Mouse (Mus musculus) hindbrain, embryonic 13.5 days (tissue): ENCODE results near the gene Trappc1. TPM values are rescaled to one million over a fixed set of nuclear protein-coding genes. Genes with fewer than 3 reads are reported as not detected.
A peak's percentile ranks its signal among the peaks of the same experiment; 100 is the strongest.

Experiments
- ATAC-seq: fragments of 200-750 bp; cut with Nextera tagmentation; 2 replicates; pipeline ENCODE4 v1.8.0; 2017; ENCODE audit warnings: moderate TSS enrichment; ENCODE audit not compliant: low FRiP score
- H3K27ac ChIP-seq: fragments of 300-500 bp; sonication (generic); 2 replicates; pipeline ENCODE4 v1.5.1; 2015; ENCODE audit warnings: inconsistent platforms, mild to moderate bottlenecking, moderate library complexity
- H3K27me3 ChIP-seq: fragments of 300-500 bp; sonication (generic); 2 replicates; pipeline ENCODE4 v1.6.1; 2015; ENCODE audit warnings: mild to moderate bottlenecking, inconsistent platforms
- H3K36me3 ChIP-seq: fragments of 300-500 bp; sonication (generic); 2 replicates; pipeline ENCODE4 v1.6.1; 2015; ENCODE audit warnings: mild to moderate bottlenecking, inconsistent platforms
- H3K4me1 ChIP-seq: fragments of 300-500 bp; sonication (generic); replicated peaks from 2 replicates; pipeline ENCODE4 v1.6.1; 2015; ENCODE audit warnings: inconsistent platforms
- H3K4me2 ChIP-seq: fragments of 300-500 bp; sonication (generic); 2 replicates; pipeline ENCODE4 v1.6.1; 2015; ENCODE audit warnings: inconsistent platforms, mild to moderate bottlenecking, moderate library complexity
- H3K4me3 ChIP-seq: fragments of 300-500 bp; sonication (generic); 2 replicates; pipeline ENCODE4 v1.5.1; 2015; ENCODE audit warnings: mild to moderate bottlenecking, inconsistent platforms
- H3K9ac ChIP-seq: fragments of 300-500 bp; sonication (generic); 2 replicates; pipeline ENCODE4 v1.6.1; 2015; ENCODE audit warnings: mild to moderate bottlenecking, inconsistent platforms
- H3K9me3 ChIP-seq: fragments of 300-500 bp; sonication (generic); 2 replicates; pipeline ENCODE4 v1.6.1; 2016; ENCODE audit warnings: inconsistent platforms
- WGBS: fragments of 180-500 bp; shearing (Covaris S2); methylation state at CpG from one replicate; pipeline ENCODE4 v1.1.7; 2015; 5-methylcytosine and 5-hydroxymethylcytosine counted together
- polyA plus RNA-seq: library from polyadenylated mRNA; unstranded; fragments of >200 nt; fragmentation: Nextera tagmentation; extraction: Ambion mirVana; gene quantifications from 2 replicates; pipeline ENCODE4 v1.2.1, GENCODE M21; 2015

The Trappc1 gene
- polyA plus RNA-seq, 1 experiment from 2014 or later, result 204 TPM

DNA sequence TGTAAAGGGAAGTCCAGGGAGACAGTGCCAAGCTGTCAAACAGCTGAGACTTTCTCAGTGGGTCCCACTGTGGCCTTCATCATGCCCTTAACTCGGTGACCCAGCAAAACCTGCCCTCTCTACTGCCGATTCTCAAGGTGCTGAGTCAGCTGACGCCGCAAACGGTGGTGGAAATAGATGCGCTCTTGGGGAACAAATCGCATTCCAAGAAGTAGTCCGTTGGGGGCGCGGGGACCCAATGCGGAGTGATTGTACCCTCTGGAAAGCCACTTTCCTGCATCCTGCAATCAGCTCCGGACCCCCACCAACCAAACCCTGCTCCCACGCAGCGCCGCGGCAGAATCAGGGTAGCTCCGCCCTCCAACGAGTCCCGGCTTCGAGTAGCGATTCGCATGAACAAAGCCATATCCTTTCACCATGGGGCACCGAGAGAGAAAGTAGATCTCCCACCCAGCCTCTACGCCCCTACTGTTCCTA, 8.2 kb downstream of the Trappc1 start:
- H3K36me3 ChIP-seq, result no peaks in the 10 kb centered on the region
- peak overlapping the region; percentile 60 for H3K4me2 ChIP-seq
- H3K4me3 ChIP-seq, result peak overlapping the region; percentile 41
- H3K27me3 ChIP-seq, result peaks cover 30% of the 10 kb centered on the region
- peak; percentile 75 for ATAC-seq
- H3K9me3 ChIP-seq, result no peaks in the 10 kb centered on the region
- WGBS, result 1% methylated on average over 24 of the region's 24 CpGs
- H3K27ac ChIP-seq, result peak overlapping the region; percentile 86
- H3K4me1 ChIP-seq, result peaks cover 27% of the 10 kb centered on the region
- peak overlapping the region; percentile 69 for H3K9ac ChIP-seq

DNA sequence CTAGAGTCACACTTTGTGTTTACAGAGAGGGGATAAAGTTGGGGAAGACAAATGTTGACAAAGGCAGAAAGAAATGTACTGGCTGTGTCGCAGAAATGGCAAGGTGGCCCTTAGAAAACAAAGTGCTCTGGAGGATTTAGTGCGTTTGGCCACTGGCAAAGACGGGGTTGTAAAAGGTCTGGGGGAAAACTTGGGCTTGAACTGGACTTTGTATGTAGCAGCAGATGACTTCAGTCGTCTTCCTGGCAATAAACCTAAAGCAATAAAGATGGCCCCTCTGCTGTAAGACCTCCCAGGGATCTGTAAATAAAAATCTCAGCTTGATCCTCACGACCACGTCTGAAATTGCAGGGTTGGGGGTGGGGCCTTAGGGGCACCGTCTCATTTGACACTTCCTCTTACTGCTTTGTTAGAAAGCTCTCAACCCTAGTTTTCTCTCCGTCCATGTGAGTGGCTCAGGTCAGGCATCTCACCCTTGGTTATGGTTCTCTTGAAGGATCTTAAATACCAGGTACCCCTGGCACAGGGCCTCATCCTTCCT, 9.0 kb downstream of the Trappc1 start:
- no peak overlapping the region for H3K4me3 ChIP-seq
- H3K27ac ChIP-seq, result peak overlapping the region; percentile 86
- peaks cover 22% of the 10 kb centered on the region for H3K27me3 ChIP-seq
- no peaks in the 10 kb centered on the region for H3K9me3 ChIP-seq
- H3K9ac ChIP-seq, result no peak overlapping the region
- 35% methylated on average over 8 of the region's 8 CpGs for WGBS
- H3K36me3 ChIP-seq, result 0 out of 2 replicates have a peak, but pooled peaks cover 3% of the 10 kb centered on the region
- H3K4me2 ChIP-seq, result peak overlapping the region; percentile 60
- no peak for ATAC-seq
- peaks cover 24% of the 10 kb centered on the region for H3K4me1 ChIP-seq

DNA sequence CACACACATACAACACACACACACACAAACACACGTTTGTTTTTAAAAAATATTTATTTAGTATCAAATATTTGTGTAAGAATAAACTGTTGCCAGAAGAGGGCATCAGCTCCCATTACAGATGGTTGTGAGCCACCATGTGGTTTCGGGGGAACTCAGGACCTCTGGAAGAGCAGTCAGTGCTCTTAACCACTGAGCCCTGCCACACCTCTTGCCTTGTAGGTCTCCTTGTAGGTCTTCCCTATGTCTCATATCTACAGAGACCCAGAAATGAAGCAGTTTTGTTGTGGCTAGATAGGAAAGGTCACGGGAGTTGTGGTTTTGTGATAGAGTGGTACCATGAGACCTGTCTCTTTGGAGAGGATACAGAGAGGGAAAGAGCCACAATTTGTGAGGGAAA, 10.1 kb downstream of the Trappc1 start:
- H3K9ac ChIP-seq, result 0 out of 2 replicates have a peak overlapping the region, but pooled peaks have one; percentile 8
- no peak overlapping the region for H3K4me3 ChIP-seq
- H3K27ac ChIP-seq, result no peak overlapping the region
- H3K9me3 ChIP-seq, result no peaks in the 10 kb centered on the region
- no peak overlapping the region for H3K4me2 ChIP-seq
- 0 out of 2 replicates have a peak, but pooled peaks cover 3% of the 10 kb centered on the region for H3K36me3 ChIP-seq
- ATAC-seq, result no peak
- H3K4me1 ChIP-seq, result peaks cover 24% of the 10 kb centered on the region
- WGBS, result 65% methylated on average over 3 of the region's 3 CpGs
- peaks cover 15% of the 10 kb centered on the region for H3K27me3 ChIP-seq

DNA sequence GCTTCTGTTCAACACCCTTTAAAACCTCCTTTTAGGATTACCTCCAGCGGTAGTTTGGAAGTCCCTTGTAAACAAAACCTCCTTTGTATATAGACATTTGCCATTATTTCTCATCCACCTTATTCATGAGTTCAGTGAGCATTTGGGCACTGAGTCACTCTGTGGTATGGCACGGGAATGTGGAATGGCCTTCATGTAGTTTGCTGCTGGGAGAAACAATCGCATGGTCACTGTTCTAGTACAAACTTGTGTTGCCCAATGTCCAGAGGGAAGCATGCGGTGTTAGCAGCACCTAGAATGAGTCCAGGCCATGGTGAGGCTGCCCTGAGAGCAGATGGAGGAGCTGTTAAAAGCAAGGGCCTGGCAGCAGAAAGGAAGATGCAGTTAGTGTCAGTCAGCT, 11.0 kb downstream of the Trappc1 start:
- WGBS, result 79% methylated on average over 4 of the region's 4 CpGs
- no peak overlapping the region for H3K4me2 ChIP-seq
- ATAC-seq, result no peak

DNA sequence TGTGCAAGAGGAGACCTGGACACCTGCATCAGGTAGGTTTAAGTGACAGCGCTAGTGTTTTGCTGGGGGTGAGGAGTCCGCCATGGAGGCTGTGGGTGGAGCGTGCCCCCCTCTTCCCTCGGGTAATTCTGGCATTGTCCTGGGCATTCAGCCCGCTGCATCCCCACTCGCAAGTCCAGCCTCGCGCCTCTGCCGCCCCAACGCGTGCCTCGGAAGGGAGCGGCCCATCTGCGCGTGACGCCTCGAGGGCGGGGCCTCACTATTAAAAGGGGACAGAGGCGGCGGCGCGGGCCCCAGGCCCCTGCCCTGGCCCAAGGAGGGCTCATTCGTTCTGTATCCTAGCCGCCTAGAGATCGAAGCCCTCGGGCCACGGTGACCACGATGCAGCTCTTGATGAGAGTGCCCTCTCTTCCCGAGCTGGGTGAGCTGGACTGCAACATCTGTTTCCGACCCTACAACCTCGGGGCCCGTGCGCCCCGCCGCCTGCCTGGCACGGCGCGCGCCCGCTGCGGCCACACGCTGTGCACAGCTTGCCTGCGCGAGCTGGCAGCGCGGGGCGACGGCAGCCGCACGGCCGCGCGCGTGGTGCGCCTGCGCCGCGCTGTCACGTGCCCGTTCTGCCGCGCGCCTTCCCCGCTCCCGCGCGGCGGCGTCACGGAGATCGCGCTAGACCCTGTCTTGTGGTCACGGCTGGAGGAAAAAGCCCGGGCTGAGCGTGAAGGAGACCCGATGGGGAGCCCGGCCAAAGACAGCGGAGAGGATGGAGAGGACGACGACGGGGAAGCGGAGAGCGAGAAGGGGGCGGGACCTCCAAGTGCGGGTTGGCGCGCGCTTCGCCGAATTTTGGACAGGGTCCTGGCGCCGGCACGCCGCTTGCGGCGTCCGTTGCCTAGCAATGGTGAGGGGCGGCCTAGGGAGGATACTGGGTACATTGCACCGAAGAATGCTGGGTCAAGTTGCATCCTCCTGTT, 16.7 kb downstream of the Trappc1 start, which contains the start of gene Rnf227:
Gene Rnf227, plus strand, starts transcription at position 301 of the 971 bp plus-strand sequence.
- WGBS, result 1% methylated on average over 98 of the region's 99 CpGs
- Histone ChIP-seq H3K9ac (peak within 1 kb of the TSS; percentile 81), H3K36me3 (peaks cover 30% of the 10 kb centered on the region), H3K27ac (peak within 1 kb of the TSS; percentile 94), H3K9me3 (no peaks in the 10 kb centered on the region), H3K4me3 (peak within 1 kb of the TSS; percentile 61), H3K4me2 (peak within 1 kb of the TSS; percentile 76), H3K4me1 (peaks cover 24% of the 10 kb centered on the region), H3K27me3 (peaks cover 11% of the 10 kb centered on the region; the same call in 1 of the 2 replicates)
- ATAC-seq, result peak; percentile 89

More for the DNA sequence above, 11.0 kb downstream of the Trappc1 start:
- Histone ChIP-seq H3K4me3 (no peak overlapping the region), H3K27ac (no peak overlapping the region), H3K9me3 (no peaks in the 10 kb centered on the region), H3K27me3 (peaks cover 14% of the 10 kb centered on the region; the same call in 1 of the 2 replicates), H3K9ac (0 out of 2 replicates have a peak overlapping the region, but pooled peaks have one; percentile 8), H3K36me3 (0 out of 2 replicates have a peak, but pooled peaks cover 3% of the 10 kb centered on the region), H3K4me1 (peaks cover 29% of the 10 kb centered on the region)

DNA sequence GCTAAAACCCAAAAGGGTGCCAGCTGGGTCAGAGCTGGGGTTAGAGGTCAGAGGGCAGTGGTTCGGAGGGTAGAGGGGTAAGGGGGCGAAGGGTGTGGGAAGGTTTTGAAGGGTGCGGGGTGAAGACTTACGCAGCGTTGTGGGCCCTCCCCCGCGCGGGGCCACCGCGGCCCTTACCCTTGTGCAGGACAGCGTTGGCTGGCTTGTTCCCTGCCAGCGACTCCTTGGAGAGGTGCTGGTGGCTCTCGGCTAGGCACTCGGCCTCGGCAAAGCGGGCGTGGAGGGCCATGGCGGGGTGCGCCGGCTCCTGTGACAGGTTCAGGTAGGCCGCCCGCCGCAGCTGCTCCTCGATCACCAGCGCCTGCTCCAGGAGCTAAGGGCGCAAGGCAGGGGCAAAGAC, 22.7 kb downstream of the Trappc1 start:
- no peak for ATAC-seq
- Histone ChIP-seq H3K4me1 (peaks cover 9% of the 10 kb centered on the region), H3K27me3 (no peaks in the 10 kb centered on the region), H3K36me3 (peaks cover 87% of the 10 kb centered on the region), H3K4me3 (no peak overlapping the region), H3K9me3 (no peaks in the 10 kb centered on the region), H3K9ac (no peak overlapping the region), H3K27ac (no peak overlapping the region), H3K4me2 (no peak overlapping the region)
- 89% methylated on average over 18 of the region's 26 CpGs for WGBS

DNA sequence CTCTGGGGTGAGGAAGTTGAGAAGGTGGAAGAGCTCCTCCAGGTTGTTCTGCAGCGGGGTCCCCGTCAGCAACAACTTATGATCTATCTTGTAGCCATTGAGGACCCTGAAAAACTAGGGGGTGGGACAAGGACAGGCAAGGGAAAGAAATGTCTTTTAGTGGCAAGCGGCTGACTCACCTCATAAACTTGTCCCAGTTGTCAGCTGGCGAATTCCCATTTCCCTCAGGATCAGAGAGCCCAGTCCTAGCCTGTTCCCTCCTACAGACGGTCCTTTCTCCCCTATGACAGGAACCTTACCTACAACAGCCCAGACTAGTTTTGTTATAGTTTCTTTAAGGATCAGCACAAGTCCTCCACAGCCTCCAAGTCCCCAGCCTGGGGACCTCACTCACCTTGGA, 32.8 kb downstream of the Trappc1 start:
- Histone ChIP-seq H3K36me3 (peaks cover 100% of the 10 kb centered on the region), H3K4me1 (peaks cover 4% of the 10 kb centered on the region; the same call in 1 of the 2 replicates), H3K4me2 (no peak overlapping the region), H3K9me3 (no peaks in the 10 kb centered on the region), H3K27ac (no peak overlapping the region), H3K4me3 (no peak overlapping the region), H3K9ac (no peak overlapping the region), H3K27me3 (no peaks in the 10 kb centered on the region)
- WGBS, result 95% methylated on average over 5 of the region's 5 CpGs
- ATAC-seq, result no peak

DNA sequence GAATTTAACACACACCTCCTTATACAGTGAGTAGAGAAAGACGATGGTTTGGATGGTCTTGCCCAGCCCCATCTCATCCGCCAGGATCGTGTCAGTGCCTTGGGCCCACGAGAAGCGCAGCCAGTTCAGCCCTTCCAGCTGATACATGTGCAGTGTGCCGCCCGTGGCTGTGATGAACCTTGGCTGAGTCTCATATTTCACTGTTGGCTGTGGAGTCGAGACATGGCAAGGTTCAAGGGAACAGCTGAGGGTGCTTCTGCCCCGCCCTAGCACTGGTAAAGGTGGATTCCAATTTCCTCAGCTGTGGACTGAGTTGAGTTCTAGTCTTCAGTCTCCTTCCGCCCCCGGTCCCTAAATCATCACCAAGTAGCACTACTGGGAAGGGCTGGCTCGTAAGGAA, 33.9 kb downstream of the Trappc1 start:
- Histone ChIP-seq H3K27ac (no peak overlapping the region), H3K9me3 (no peaks in the 10 kb centered on the region), H3K36me3 (peaks cover 99% of the 10 kb centered on the region), H3K4me3 (no peak overlapping the region), H3K4me2 (no peak overlapping the region), H3K27me3 (no peaks in the 10 kb centered on the region), H3K9ac (no peak overlapping the region), H3K4me1 (peaks cover 12% of the 10 kb centered on the region; the same call in 1 of the 2 replicates)
- no peak for ATAC-seq
- 93% methylated on average over 12 of the region's 12 CpGs for WGBS

DNA sequence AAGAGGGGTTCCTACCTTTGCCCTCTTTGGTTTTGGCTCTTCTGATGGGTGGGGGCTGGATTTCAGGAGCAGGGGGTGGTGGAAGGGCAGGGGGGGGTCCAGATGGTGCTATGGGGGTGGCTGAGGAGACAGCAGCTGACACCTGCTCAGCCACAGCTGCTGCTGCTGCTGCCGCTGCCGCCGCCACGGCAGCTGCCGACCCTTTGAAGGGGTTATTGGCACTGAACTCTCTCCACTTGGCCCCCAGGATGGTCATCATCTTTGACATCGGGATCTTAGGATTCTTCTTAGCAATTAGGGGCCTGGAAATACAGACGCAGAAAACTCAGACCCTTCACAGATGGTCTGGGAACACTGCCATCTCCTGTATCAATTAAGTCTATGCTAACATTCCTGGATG, 38.2 kb downstream of the Trappc1 start:
- H3K9ac ChIP-seq, result no peak overlapping the region; the same call in 1 of the 2 replicates
- peaks cover 74% of the 10 kb centered on the region for H3K36me3 ChIP-seq
- H3K27ac ChIP-seq, result peak overlapping the region; percentile 30; the same call in 1 of the 2 replicates
- no peak for ATAC-seq
- H3K4me2 ChIP-seq, result no peak overlapping the region
- peaks cover 42% of the 10 kb centered on the region for H3K4me1 ChIP-seq
- no peak overlapping the region for H3K4me3 ChIP-seq
- no peaks in the 10 kb centered on the region for H3K27me3 ChIP-seq
- H3K9me3 ChIP-seq, result no peaks in the 10 kb centered on the region
- 39% methylated on average over 7 of the region's 7 CpGs for WGBS

DNA sequence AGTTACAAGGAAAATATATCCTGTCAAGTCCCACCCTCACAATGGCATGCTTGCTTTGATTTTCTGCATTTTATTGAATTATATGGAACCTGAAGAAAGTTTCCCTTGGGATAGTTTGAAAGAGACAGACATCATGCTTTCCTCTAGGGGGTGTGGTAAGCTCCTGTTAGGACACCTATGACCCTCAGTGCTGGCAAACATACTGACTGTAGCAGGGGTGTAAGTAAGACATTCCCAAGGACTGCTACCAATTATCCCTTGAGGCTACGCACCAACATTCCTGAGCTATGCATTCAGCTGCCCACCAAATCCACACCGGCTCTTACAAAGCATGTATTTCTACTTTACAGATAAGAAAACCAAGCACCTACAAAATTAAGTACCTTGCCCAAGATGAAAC, 38.7 kb downstream of the Trappc1 start:
- Histone ChIP-seq H3K36me3 (peaks cover 69% of the 10 kb centered on the region), H3K4me1 (peaks cover 44% of the 10 kb centered on the region), H3K9ac (no peak overlapping the region), H3K27ac (no peak overlapping the region), H3K9me3 (no peaks in the 10 kb centered on the region), H3K27me3 (no peaks in the 10 kb centered on the region), H3K4me2 (no peak overlapping the region), H3K4me3 (no peak overlapping the region)
- WGBS, result 95% methylated on average over 2 of the region's 2 CpGs
- no peak for ATAC-seq

DNA sequence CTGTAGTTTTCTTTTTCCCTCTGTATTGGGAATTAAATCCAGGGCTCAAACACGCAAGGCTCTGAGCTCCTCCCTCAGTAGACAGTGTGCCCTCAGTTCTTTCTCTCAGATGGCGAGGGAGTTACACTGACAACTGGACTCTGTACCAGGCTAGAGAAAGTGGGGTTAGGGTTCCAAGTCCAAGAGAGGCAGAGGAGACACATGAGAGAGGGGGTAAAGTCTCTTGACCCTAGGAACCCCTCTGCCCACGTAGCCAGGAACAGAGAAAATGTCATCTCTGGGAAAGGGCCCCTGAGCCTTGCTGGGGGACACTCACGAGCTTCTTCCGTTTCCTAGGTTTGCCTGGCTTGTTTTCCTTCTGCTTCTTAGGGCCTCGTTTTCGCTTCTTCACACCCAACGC, 40.6 kb downstream of the Trappc1 start:
- Histone ChIP-seq H3K9me3 (no peaks in the 10 kb centered on the region), H3K9ac (peak overlapping the region; percentile 80), H3K4me1 (peaks cover 52% of the 10 kb centered on the region), H3K4me2 (peak overlapping the region; percentile 94), H3K27ac (peak overlapping the region; percentile 100), H3K27me3 (no peaks in the 10 kb centered on the region), H3K36me3 (peaks cover 50% of the 10 kb centered on the region), H3K4me3 (no peak overlapping the region)
- WGBS, result 50% methylated on average over 8 of the region's 8 CpGs
- ATAC-seq, result no peak

DNA sequence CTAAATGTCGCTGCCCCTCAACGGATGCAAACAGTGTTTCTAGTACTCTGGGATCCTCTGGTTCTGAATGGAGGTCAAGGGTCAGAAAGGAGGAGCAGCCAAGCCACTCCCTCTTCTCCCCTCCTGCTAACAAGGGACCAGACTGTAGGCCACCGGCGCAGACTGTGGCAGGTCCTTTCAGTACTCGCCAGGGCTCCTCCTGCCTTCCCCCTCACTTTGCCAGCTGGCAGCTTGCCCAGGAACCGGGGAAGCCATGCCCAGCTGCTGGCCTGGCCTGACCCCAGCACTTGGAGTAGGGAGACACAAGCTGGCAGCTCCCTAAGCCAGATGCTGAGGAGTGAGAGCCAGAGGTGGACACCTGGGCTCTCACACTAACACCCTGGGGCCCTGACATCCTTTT, 41.1 kb downstream of the Trappc1 start:
- H3K4me2 ChIP-seq, result peak overlapping the region; percentile 94
- H3K9ac ChIP-seq, result peak overlapping the region; percentile 80
- H3K4me3 ChIP-seq, result peak overlapping the region; percentile 96
- WGBS, result under 1% methylated on average over 6 of the region's 6 CpGs
- H3K36me3 ChIP-seq, result peaks cover 45% of the 10 kb centered on the region
- peaks cover 55% of the 10 kb centered on the region for H3K4me1 ChIP-seq
- no peaks in the 10 kb centered on the region for H3K9me3 ChIP-seq
- H3K27ac ChIP-seq, result peak overlapping the region; percentile 100
- ATAC-seq, result peak; percentile 41
- H3K27me3 ChIP-seq, result no peaks in the 10 kb centered on the region
